Mouse (Mus musculus) lung, postnatal 0 days (tissue): ENCODE results near the gene Kcnh1.
A peak's percentile ranks its signal among the peaks of the same experiment; 100 is the strongest.

Source experiments
- CTCF ChIP-seq: IDR thresholded peaks from 2 replicates; pipeline ENCODE4 v1.5.1; 2016; ENCODE audit warnings: antibody characterized with exemption, mild to moderate bottlenecking
- EP300 ChIP-seq: IDR thresholded peaks from 2 replicates; pipeline ENCODE4 v1.6.1; 2016; ENCODE audit warnings: antibody characterized with exemption, mild to moderate bottlenecking, control low read depth

GRCm38 (mm10) chr1:192190508-192191321 is at the start of gene Kcnh1:
- TF ChIP-seq CTCF, result peak; percentile 93
- TF ChIP-seq EP300, result no peak
